Mouse (Mus musculus) neural tube, embryonic 10.5 days (tissue): ENCODE data around the gene Pex10.

Experiments
- DNase-seq: peaks from one replicate; pipeline ENCODE4 v3.0.0-alpha.2; 2017; ENCODE audit warnings: low spot score; ENCODE audit errors: extremely low spot score

Pex10 gene

DNA sequence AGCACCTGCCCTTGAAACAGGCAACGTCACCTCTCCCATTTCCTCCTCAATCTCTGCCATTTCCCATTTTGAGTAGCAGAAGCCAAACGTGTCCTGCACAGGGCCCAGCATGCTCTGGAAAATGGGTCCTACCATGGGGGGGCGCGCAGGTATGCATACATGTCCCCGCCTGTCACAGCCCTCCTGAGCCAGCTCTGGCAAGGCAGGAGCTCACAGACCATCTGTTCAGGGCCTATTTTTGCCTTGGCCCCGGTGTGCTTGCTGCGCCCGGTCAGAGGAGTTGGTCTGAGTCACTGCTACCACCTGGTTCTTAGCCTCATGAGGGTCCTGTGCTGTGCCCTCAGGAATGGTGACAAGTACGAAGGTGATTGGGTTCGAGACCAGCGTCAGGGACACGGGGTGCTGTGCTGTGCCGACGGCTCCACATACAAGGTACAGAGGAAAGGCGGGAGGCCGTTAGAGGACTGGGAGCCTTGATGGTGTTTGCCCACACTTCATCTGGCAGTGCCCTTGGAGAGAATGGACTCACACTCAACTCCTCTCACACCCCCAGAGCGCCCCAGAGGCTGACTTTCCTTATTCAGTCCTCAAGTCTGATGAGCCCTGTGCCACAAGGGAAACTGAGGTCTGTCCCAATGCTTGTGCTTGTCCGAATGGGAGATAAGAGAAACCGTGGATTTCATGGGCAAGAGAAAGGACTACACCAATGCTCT is 26.1 kb downstream of the Pex10 start:
- no peak for DNase-seq

DNA sequence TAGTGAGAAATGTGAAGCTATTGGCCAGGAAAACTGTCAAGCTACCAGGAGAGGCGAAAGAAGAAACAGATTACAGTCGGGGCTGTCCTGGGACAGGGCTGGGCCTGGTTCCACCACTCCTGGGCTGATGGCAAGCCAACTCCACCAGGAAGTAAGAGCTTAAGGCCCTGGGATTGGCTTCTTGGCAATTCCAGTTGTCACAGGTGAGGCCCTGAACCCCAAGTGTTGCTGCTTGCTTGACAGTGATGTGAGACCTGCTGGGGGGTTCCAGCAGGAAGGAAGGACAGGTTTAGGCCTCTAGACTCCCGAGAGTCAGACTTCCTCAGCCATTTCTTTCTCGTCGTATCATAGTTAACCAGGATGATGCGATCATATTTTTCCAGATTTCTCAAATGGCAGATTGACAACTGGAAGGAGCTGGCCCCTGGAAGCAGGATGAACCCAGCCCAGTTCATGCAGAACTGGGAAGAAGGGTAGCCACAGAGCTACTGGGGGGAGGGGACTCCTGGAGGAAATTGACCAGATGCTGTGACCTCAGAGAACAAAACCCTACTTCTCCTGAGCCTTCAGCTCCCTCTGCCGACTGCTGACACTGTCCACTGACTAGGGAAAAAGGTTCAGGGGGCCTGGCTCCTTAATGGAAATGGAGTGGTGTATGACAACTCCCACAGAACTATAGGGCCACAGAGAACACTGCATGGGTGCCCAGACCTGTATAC is 26.8 kb downstream of the Pex10 start:
- no peak for DNase-seq

DNA sequence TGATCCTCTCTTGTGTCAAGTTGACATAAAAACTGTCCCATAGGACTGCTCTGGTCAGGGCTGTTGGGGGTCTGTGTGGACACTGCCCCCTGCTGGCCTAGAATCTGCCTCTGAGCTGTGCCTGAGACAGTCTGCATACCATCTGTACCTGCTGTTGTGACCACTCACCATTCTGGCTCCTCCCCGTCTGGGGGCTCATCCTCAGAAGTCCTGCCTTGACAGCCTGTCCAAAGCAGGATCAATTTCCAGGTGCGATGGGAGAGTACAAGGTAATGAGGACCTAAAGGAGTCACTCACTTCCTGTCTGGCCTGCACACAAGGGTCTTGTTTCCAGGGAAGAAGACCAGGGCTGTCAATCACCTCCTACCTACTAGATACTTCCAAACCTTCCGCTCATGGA is 27.7 kb downstream of the Pex10 start:
- peak; percentile 68 for DNase-seq

DNA sequence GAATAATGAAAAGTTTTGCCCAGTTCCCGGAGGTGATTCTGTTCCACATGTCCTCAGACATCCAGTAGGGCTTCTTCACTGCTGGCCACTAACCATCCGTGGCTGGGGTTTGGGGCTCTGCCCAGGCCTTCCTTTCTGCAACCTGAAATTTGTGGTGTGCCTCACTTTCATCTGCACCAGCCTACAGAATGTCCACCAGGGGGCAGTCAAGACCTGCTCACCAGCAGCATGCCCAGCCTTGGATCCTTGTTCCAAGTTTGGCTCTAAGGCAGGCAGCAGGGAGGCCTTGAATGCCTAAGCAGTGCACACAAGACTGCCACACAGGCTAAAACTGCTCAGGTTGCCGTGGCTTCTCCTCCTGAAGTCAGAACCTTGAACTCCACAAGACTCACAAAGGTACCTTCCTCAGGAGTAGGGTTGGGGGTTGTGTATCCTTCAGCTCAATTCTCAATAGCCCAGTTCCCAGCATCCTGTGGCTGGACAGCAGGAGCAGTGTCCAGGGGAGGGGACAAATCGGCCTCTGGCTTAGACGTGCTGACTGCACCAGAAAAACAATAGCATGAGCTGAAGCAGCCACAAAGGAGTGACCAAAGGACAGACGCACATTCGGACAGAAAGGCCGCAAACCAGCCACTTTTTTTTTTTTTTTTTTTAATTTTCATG is 28.6 kb downstream of the Pex10 start:
- DNase-seq: peak; percentile 88

DNA sequence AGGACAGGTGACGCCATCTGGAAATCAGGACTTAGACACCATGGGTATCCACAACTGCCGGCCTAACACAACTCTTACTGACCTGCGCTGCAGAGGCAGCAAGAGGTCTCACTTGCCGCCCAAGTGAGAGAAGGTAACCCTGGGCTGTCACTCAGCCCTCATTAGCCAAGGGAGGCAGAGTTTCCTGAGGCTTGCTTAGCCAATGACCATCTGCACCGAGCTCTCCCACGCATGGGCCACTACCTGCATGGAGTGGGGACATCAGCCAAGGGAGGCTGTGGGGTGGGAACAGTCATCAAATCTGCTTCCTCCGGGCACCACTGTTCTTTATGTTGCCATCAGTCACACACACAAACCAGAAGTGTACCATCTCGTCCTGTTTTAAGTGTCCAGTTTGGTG is 29.2 kb downstream of the Pex10 start:
- DNase-seq: no peak

DNA sequence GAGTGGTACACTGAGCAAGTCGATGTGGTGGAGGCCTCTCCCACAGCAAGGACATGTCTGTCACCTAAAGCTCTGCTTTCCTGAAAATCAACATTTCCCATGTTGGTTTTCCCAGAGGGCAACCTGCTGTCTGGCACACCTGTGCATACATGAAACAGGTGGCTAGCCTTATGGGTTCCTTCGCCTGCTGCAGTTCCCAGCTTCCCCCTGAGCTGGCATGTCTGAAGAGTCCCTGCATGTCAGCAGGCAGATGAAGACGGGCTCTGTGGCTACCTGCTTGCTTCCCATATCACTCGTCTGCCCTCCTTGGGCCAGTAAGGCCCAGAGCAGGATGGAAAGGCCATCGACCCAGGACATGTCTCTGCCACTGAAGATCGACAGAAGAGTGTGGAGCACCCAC is 30.6 kb downstream of the Pex10 start:
- DNase-seq: no peak

DNA sequence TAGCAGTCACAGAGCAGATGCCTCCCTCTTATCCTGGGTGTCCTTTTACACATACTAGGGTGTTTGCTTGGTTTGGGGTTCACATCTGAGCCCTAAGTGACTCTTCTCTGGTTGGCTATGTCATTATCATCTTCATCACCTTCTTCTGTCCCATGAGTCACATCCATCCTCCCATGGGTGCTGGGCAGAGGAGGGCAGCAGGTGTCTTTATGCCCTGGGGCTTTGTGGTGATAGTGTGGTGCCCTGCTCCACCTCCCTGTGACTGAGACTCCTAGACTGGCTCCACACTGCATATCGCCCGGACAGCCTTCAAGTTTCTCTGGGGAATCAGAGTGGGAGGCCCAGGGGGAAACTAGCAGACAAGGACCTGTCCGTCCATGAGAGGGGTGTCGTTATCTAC is 31.8 kb downstream of the Pex10 start:
- DNase-seq: no peak

DNA sequence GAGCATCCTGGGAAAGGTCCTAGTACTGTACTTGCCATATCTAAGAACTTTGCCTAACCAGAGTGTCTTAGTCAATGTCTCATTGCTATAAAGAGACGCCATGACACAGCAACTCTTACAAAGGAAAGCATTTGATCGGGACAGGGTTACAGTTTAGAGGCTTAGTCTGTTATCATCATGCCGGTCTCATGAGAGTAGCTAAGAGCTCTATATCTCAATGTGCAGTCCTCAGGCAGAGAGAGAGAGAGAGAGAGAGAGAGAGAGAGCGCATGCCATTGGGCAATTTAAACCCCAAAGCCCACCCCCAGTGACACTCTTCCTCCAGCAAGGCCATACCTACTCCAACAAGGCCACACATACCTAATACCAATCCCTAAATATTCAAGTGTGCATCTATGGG is 41.1 kb downstream of the Pex10 start:
- DNase-seq: no peak

DNA sequence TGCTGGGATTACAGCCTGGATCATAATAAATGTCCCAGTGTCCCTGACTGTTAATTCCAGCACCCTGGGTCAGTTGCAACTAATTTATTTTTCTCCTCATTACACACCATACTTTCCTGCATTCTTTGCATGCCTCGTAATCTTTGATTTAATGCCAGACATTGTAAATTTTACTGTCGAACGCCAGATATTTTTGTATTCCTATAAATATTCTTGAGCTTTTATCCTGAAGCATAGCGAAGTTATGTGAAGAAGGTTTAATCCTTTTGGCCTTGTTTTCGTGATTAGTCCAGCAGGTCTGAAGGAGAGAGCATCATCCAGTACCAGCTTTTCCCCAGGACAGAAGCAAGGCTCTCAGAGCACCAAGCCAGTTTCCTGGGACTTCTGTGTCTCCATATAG is 42.7 kb downstream of the Pex10 start:
- DNase-seq: no peak

DNA sequence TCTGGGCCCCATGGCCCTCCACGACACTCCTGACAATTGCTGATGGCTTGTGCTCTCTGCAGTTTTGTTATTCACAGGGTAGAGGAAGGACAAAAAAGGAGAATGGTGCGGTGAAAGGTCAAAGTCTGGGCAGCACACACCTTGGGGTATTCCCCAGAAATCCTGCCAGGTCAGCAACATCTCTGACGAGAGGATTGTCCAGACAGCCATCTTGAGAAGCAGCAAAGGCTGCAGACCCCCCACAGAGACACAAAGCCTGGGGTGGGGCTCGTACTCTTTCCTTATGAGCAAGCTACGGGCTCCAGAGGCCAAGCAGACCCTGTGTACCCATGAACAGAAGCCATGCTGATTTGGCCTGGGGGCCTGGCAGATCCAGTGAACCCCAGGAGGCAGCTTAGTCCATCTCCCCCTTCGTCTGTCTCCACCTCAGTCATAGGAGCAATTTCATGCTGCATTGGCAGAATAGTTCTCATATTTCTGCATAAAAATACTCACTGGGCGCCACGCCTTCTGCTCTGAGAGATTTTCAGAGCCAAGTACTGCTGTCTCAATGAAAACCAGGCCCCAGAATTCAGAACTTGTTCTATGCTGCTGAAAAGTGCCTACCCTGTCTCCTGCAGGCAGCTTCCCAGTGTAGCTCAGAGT is 47.1 kb downstream of the Pex10 start:
- DNase-seq: no peak

DNA sequence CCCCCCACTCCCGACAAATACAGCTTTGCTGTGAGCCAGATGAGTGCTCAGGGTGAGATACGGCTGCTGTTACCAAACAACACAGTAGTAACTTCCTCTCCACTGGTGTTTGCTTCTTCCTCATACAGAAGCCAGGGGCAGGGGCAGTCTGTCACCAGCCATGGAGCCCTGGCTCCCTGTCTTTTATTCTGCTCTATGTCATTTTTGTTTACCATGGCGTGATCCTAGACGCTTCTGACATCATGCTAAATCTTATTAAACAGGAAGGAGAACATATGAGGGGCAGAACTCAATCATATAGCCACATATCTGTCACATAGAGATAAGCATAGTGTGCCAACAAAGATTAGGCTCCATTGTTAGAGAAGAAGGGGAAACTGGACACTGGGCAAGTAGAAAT is 49.8 kb downstream of the Pex10 start:
- no peak for DNase-seq

DNA sequence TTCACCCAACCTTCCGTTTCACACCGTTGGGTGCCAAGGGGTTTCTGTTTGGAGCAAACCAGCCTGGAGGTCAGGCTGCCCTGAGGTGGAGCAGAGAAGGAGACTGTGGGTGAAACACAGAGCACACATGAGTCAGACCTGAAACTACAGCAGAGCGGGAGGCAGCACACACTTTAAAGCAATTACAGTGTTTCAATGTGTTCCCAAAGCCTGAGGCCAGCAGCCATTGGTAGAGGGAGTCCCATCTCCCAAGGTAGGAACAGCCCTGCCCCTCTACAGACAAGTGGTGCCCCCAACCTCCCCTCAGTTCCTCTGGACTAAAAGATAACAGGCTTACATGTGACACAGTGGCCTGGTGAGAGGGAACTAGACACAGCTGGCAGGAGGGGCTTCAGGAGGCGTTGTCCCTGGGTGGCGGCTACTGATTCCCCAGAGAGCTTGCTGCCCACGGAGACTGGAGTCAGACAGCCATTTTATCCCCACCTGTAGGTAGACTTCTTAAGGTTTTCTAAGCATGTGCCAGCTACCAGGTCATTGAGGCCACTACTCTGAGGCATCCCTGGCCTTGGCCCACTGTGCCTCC is 50.7 kb downstream of the Pex10 start:
- DNase-seq: no peak

DNA sequence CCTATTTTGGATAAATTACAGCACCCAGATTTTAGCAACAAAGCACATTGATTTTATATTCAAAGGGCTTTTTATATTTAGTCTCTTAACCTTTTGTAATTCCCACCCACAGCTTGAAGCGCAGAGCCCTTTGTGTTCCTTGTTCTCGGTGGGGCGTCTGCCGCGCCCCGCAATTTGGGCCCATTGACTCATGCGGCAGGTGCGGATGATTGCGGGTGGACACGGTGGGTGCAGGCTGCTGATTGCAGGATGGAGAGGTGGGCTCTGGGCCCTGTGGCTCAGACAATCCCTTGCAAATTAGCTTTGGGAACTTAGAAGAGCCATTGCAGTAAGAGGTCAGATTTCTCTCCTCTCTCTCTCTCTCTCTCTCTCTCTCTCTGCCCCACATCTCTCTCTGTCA is 51.5 kb downstream of the Pex10 start:
- no peak for DNase-seq

DNA sequence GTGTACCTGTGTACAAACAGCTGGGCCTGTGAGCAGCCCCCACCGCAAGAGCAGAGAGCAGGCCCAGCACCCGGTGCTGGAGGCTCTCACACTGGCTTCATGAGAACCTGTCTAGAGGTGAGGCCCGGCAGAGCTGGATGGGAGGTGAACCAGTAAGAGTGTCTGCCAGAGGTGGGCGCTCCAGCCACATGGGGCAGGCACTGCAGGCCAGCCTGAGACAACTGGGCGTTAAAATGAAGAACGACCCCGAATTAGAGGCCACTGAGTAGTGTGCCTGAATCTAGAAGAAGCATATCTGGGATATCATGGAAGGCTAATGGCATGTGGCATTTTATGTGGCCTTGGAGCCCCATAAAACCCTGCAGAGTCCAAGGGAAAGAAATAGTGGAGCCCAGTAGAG is 53.2 kb downstream of the Pex10 start:
- DNase-seq: no peak

DNA sequence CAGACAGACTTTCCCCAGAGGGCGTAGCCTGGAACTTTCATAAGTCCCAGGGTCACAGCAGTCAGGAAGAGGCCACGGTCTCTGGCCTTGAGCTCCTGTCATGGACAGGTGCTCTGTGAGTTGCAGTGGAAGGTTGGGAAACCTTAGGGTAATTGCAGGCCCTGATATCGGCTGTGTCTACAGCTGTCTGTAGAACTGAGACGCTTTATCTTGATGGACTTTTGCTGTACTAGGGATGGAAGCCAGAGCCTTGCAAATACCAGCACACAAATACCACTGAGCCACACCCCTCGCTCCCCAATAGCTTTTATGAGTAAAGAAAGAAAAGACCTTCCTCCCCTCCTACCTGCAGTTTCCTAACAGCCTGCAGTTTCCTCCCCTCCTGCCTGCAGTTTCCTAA is 53.8 kb downstream of the Pex10 start:
- no peak for DNase-seq

DNA sequence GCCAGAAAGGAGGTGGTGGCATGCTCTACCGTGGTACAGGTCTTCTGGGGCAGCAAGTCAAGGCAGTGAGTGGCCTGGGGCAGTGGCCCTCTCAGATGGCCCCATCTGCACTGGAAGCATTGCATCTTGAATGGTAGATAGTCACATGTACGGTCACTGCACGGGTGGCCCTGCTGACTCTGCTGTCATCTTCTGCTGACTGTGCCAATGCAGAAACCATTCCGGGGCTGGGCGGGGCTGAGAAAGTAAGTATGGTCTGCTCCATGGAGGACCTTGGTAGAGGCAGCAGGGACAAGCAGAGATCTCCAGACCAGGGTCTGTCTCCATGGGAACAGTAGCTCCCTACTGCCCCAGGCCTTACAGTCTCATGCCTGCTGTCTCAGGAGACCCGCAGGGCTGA is 54.4 kb downstream of the Pex10 start:
- no peak for DNase-seq
